Mouse (Mus musculus): ENCODE data around the gene Lrp8. TPM values are rescaled to one million over a fixed set of nuclear protein-coding genes. Genes with fewer than 3 reads are reported as not detected.

The Lrp8 gene
- total and polyA plus RNA-seq, 3 experiments, result 25.2 to 33.2 TPM; not detected in 1

DNA sequence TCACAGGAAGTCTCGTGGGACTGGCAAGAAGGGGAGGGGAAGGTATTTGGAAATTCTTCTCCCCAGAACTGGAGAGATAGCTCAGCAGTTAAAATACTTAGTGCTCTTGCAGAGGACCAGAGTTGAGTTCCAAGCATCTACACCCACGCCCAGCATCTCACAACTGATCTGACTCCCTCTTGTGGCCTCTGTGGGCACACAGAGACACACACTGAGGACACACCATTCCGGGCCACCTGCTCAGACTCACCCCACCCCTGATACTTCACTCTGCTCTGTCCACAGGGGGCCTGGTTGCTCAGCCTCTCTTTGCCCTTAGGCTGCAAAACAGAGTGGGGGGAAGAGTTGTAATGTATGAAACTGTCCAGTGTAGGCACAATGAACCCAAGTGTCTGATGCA, 3.4 kb downstream of the Lrp8 start:
- Histone ChIP-seq H3K4me3 (ENCODE audit: control insufficient read depth in 1 of 2, insufficient read depth in 1 of 2, low read depth in 2 of 2, low read length in 2 of 2) (no peak overlapping the region), H3K79me2 (ENCODE audit: control insufficient read depth, insufficient read depth, low read length, poor library complexity) (peaks cover 39% of the 10 kb centered on the region), H3K27me3 (ENCODE audit: control insufficient read depth in 1 of 2, insufficient read depth in 2 of 2, low read length in 2 of 2) (no peaks in the 10 kb centered on the region), H3K36me3 (ENCODE audit: control insufficient read depth in 1 of 2, insufficient read depth in 2 of 2, low read length in 2 of 2) (peaks cover 4 to 18% of the 10 kb centered on the region in 2 experiments; a peak in 3 of 4 replicates), H3K9ac (ENCODE audit: control insufficient read depth, low read depth, low read length, poor library complexity, severe bottlenecking) (no peak overlapping the region), H3K9me3 (replicated peaks; ENCODE audit: insufficient read depth, low read length) (no peaks in the 10 kb centered on the region), H3K4me1 (ENCODE audit: control insufficient read depth in 1 of 2, insufficient read depth in 2 of 2, low read length in 2 of 2) (peaks cover 7 to 40% of the 10 kb centered on the region in 2 experiments), H3K27ac (ENCODE audit: control insufficient read depth, low read depth, low read length) (no peak overlapping the region)
- DNase-seq (ENCODE audit: low read depth, low spot score), result peak; percentile 68
- TF ChIP-seq RAD21 (IDR thresholded peaks at IDR 0.05; ENCODE audit: low read depth, low read length) (peak; percentile 16), MAFK (IDR thresholded peaks at IDR 0.05; ENCODE audit: borderline replicate concordance, low read depth, low read length) (no peak), CTCF (IDR thresholded peaks at IDR 0.05 in 2 of 3, conservative IDR thresholded peaks at IDR 0.05 in 1 of 3; ENCODE audit: control insufficient read depth in 1 of 3, insufficient read depth in 1 of 3, low read depth in 2 of 3, low read length in 3 of 3, poor library complexity in 1 of 3, severe bottlenecking in 1 of 3) (peak; percentile 23 to 60 (median 59); a peak in 5 of 6 replicates), SMC3 (IDR thresholded peaks at IDR 0.05; ENCODE audit: low read depth, low read length) (peak; percentile 60)

DNA sequence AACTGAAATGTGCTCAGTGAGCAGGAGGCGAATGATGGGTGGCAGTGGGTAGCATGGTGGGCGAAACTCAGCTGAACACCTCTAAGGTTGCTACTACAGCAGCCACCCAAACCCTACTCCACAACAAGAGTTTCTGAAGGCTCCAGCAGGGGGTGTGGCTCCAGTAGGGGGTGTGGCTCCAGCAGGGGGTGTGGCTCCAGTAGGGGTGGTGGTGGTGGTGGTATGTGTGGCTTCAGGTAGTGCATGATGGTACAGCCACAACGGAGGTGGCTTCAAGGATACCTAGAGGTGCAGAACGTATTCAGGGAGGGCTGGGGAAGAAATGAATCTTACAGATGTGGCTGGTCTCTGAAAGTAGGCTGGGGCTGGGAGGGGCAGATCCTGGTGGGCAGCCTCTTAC, 5.7 kb downstream of the Lrp8 start:
- H3K9me3 ChIP-seq (replicated peaks; ENCODE audit: insufficient read depth, low read length), result no peaks in the 10 kb centered on the region
- H3K4me1 ChIP-seq (ENCODE audit: control insufficient read depth in 1 of 2, insufficient read depth in 2 of 2, low read length in 2 of 2), result peaks cover 7 to 33% of the 10 kb centered on the region in 2 experiments
- no peaks in the 10 kb centered on the region for H3K27me3 ChIP-seq (ENCODE audit: control insufficient read depth in 1 of 2, insufficient read depth in 2 of 2, low read length in 2 of 2)
- peaks cover 5 to 18% of the 10 kb centered on the region in 2 experiments for H3K36me3 ChIP-seq (ENCODE audit: control insufficient read depth in 1 of 2, insufficient read depth in 2 of 2, low read length in 2 of 2)
- peaks cover 37% of the 10 kb centered on the region for H3K79me2 ChIP-seq (ENCODE audit: control insufficient read depth, insufficient read depth, low read length, poor library complexity)
- TF ChIP-seq MAZ (IDR thresholded peaks at IDR 0.05; ENCODE audit: low read depth, low read length), result peak; percentile 54; the same call in 1 of the 2 replicates
- peak; percentile 58 for TF ChIP-seq SIN3A (IDR thresholded peaks at IDR 0.05; ENCODE audit: low read length)
- TF ChIP-seq POLR2A (IDR thresholded peaks at IDR 0.05; ENCODE audit: control insufficient read depth in 1 of 2, insufficient read depth in 1 of 2, low read depth in 1 of 2, low read length in 2 of 2, poor library complexity in 1 of 2), result peak in 1 of 2 experiments; percentile 25; a peak in 1 of 4 replicates
- TF ChIP-seq ETS1 (IDR thresholded peaks at IDR 0.05; ENCODE audit: low read depth, low read length), result 0 out of 2 replicates have a peak, but pooled peaks have one; percentile 12
- TF ChIP-seq MEF2A (IDR thresholded peaks at IDR 0.05; ENCODE audit: extremely low read depth, insufficient replicate concordance, low read depth, low read length, poor library complexity, severe bottlenecking), result no peak
- no peak overlapping the region for H3K9ac ChIP-seq (ENCODE audit: control insufficient read depth, low read depth, low read length, poor library complexity, severe bottlenecking)
- peak overlapping the region; percentile 58 for H3K27ac ChIP-seq (ENCODE audit: control insufficient read depth, low read depth, low read length)
- peak; percentile 78 for DNase-seq (ENCODE audit: low read depth, low spot score)
- no peak overlapping the region for H3K4me3 ChIP-seq (ENCODE audit: control insufficient read depth in 1 of 2, insufficient read depth in 1 of 2, low read depth in 2 of 2, low read length in 2 of 2)

DNA sequence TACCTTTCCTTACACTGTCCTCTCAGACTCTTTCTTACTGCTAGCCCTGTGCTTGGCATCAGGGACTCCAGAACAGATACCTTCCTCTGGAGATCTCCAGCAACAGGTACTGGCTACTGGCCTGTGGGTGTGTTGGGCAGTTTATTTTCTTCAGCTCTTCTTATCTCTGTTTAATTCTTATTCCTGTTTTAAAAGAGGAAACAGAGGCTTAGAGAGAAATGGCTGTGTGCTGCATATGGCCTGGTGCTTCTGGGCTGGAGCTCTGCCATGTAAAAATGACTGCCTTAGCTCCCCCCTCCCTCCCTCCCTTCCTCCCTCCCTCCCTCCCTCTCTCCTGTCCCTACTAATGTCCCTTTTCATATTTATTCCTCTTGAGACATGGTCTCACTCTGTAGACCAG, 6.6 kb downstream of the Lrp8 start:
- Histone ChIP-seq H3K79me2 (ENCODE audit: control insufficient read depth, insufficient read depth, low read length, poor library complexity) (peaks cover 35% of the 10 kb centered on the region), H3K9me3 (replicated peaks; ENCODE audit: insufficient read depth, low read length) (no peaks in the 10 kb centered on the region), H3K27me3 (ENCODE audit: control insufficient read depth in 1 of 2, insufficient read depth in 2 of 2, low read length in 2 of 2) (no peaks in the 10 kb centered on the region), H3K9ac (ENCODE audit: control insufficient read depth, low read depth, low read length, poor library complexity, severe bottlenecking) (peak overlapping the region; percentile 19; the same call in 1 of the 2 replicates), H3K4me3 (ENCODE audit: control insufficient read depth in 1 of 2, insufficient read depth in 1 of 2, low read depth in 2 of 2, low read length in 2 of 2) (no peak overlapping the region), H3K4me1 (ENCODE audit: control insufficient read depth in 1 of 2, insufficient read depth in 2 of 2, low read length in 2 of 2) (peaks cover 7 to 33% of the 10 kb centered on the region in 2 experiments), H3K27ac (ENCODE audit: control insufficient read depth, low read depth, low read length) (peak overlapping the region; percentile 71), H3K36me3 (ENCODE audit: control insufficient read depth in 1 of 2, insufficient read depth in 2 of 2, low read length in 2 of 2) (peaks cover 5 to 18% of the 10 kb centered on the region in 2 experiments)
- TF ChIP-seq GATA1 (IDR thresholded peaks at IDR 0.05; ENCODE audit: low read depth, low read length) (peak; percentile 59), EP300 (IDR thresholded peaks at IDR 0.05; ENCODE audit: low read depth in 1 of 2, low read length in 2 of 2) (peak in 1 of 2 experiments; percentile 49; a peak in 1 of 4 replicates), ELF1 (IDR thresholded peaks at IDR 0.05; ENCODE audit: low read depth, low read length) (no peak), MAZ (IDR thresholded peaks at IDR 0.05; ENCODE audit: low read depth, low read length) (peak; percentile 71), TAL1 (IDR thresholded peaks at IDR 0.05; ENCODE audit: low read length) (0 out of 2 replicates have a peak, but pooled peaks have one; percentile 6)
- peak; percentile 84 for DNase-seq (ENCODE audit: low read depth, low spot score)
